Mouse (Mus musculus) kidney, embryonic 15.5 days (tissue): ENCODE data around the gene Rhbdd3. TPM values are rescaled to one million over a fixed set of nuclear protein-coding genes. Genes with fewer than 3 reads are reported as not detected.

ENCODE experiments used
- ATAC-seq: fragments of 200-750 bp; cut with Nextera tagmentation; replicated peaks from 2 replicates; pipeline ENCODE4 v1.8.0; 2017; ENCODE audit warnings: moderate TSS enrichment; ENCODE audit not compliant: low FRiP score
- H3K27ac ChIP-seq: fragments of 300-500 bp; sonication (generic); 2 replicates; pipeline ENCODE4 v1.5.1; 2015; ENCODE audit warnings: mild to moderate bottlenecking, inconsistent platforms
- H3K27me3 ChIP-seq: fragments of 300-500 bp; sonication (generic); 2 replicates; pipeline ENCODE4 v1.6.1; 2015; ENCODE audit warnings: inconsistent platforms
- H3K36me3 ChIP-seq: fragments of 300-500 bp; sonication (generic); 2 replicates; pipeline ENCODE4 v1.6.1; 2015; ENCODE audit warnings: inconsistent platforms
- H3K4me1 ChIP-seq: fragments of 300-500 bp; sonication (generic); 2 replicates; pipeline ENCODE4 v1.6.1; 2015; ENCODE audit warnings: inconsistent platforms
- H3K4me2 ChIP-seq: fragments of 300-500 bp; sonication (generic); 2 replicates; pipeline ENCODE4 v1.6.1; 2015; ENCODE audit warnings: moderate library complexity, mild to moderate bottlenecking, inconsistent platforms
- H3K4me3 ChIP-seq: fragments of 300-500 bp; sonication (generic); replicated peaks from 2 replicates; pipeline ENCODE4 v1.5.1; 2015; ENCODE audit warnings: mild to moderate bottlenecking, inconsistent platforms
- H3K9ac ChIP-seq: fragments of 300-500 bp; sonication (generic); 2 replicates; pipeline ENCODE4 v1.6.1; 2015; ENCODE audit warnings: mild to moderate bottlenecking, inconsistent platforms
- H3K9me3 ChIP-seq: fragments of 300-500 bp; sonication (generic); replicated peaks from 2 replicates; pipeline ENCODE4 v1.6.1; 2016; ENCODE audit warnings: inconsistent platforms
- WGBS: fragments of 180-500 bp; shearing (Covaris S2); methylation state at CpG from one replicate; pipeline ENCODE4 v1.1.7; 2015; ENCODE audit warnings: mixed read lengths; 5-methylcytosine and 5-hydroxymethylcytosine counted together
- polyA plus RNA-seq: library from polyadenylated mRNA; unstranded; fragments of >200 nt; fragmentation: Nextera tagmentation; extraction: Ambion mirVana; gene quantifications from 2 replicates; pipeline ENCODE4 v1.2.1, GENCODE M21; 2015

The Rhbdd3 gene
- polyA plus RNA-seq = 26.4 and 31.9 TPM in 2 replicates

DNA sequence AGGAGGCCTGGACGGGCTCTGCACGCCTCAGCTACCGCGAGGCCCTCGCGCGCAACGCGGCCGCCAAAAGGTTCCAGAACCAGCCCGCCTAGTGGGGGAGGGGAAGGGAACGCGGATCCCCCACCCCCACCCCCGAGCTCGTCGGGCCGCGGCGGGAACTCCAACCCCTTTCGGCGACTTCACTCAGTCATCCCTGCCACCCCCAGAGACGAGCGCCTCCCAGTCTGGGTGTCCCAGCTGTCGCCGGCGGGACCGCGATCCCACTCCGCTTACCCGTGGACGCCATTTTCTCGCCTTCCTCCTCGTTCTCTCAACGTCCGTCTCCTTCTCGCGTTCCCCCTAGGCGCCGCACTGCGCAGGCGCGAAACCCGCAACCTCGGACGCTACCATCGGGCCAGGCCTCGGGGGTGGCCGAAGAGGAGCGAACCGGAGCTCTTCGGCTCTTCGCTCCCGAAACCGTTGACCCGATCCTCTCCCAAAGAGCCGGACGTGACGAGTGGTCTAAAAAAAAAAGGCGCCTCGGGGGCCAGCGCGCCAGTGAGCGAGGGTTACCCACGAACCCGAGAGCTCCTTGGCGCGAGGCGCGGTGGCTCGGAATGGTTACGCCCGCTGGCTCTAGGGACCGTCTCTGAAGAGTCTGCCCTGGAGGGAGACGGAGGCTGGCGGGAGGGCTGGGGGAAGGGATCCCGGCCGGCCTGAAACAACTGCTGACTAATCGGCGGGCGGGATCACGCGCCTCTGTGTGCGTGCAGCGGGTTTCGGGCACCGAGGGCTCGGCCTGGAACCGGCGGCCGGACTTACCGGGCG, at the start of gene Rhbdd3, which contains the start of gene Ewsr1:
Gene Rhbdd3, plus strand, starts transcription at position 191 of the 807 bp plus-strand sequence.
Gene Ewsr1, minus strand, starts transcription at position 531 of the 807 bp plus-strand sequence.
- peak within 1 kb of the TSS; percentile 76 for H3K4me2 ChIP-seq
- H3K36me3 ChIP-seq = peaks cover 12% of the 10 kb centered on the region
- ATAC-seq = peak; percentile 88
- H3K4me3 ChIP-seq = peak within 1 kb of the TSS; percentile 72
- no peaks in the 10 kb centered on the region for H3K9me3 ChIP-seq
- peak within 1 kb of the TSS; percentile 96 for H3K27ac ChIP-seq
- under 1% methylated on average over 92 of the region's 92 CpGs for WGBS
- no peaks in the 10 kb centered on the region for H3K27me3 ChIP-seq
- peaks cover 41% of the 10 kb centered on the region for H3K4me1 ChIP-seq
- H3K9ac ChIP-seq = peak within 1 kb of the TSS; percentile 89

DNA sequence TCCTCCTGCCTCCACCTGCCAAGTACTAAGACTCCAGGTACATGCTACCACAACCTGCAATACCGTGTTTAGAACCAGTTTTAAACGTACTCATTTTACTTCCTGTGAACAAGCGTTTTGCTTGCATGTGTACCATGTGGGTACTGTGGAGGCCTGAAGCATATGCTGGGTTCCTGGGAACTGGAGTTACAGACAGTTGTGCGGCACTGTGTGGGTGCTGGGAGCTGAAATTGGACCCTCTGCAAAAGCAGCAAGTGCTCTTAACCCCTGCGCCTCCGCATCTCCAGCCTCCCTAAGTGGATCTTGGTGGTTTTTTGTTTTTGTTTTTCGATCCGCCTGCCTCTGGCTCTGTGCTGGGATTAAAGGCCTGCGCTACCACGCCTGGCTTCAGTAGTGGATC, 47.1 kb upstream of the Rhbdd3 start:
- no peak overlapping the region for H3K4me2 ChIP-seq
- no peak overlapping the region for H3K4me3 ChIP-seq
- H3K27ac ChIP-seq = no peak overlapping the region
- H3K36me3 ChIP-seq = no peaks in the 10 kb centered on the region
- H3K9ac ChIP-seq = no peak overlapping the region
- no peaks in the 10 kb centered on the region for H3K9me3 ChIP-seq
- peaks cover 17% of the 10 kb centered on the region for H3K4me1 ChIP-seq
- WGBS = 61% methylated on average over 10 of the region's 10 CpGs
- no peak for ATAC-seq
- H3K27me3 ChIP-seq = peaks cover 14% of the 10 kb centered on the region

DNA sequence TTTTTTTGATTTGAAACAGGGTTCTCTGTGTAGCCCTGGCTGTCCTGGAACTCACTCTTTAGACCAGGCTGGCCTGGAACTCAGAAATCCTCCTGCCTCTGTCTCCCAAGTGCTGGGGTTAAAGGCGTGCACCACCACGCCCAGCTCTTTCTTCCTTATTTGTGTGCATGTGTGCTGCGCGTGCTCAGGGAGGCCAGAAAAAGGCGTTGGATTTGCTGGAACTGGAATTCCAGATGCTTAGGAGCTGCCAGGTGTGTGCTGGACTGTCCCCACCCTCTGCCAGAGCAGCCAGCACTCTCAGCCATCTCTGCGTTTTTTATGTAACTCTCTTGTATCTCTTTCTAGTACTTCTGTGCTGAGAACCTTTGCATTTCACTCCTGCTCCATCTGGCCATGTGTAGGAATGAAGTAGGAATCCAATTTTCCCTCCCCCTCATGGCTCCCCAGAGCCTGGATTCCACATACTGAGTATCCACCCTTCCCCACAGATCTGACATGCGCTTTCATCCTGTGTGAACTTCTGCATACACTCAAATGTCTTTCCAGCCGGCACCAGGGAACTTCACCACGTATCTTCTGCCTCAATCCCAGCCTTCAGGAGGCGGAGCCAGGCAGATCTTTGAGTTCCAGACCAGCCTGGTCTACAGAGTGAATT, 46.4 kb upstream of the Rhbdd3 start:
- peaks cover 21% of the 10 kb centered on the region for H3K27me3 ChIP-seq
- 75% methylated on average over 10 of the region's 10 CpGs for WGBS

DNA sequence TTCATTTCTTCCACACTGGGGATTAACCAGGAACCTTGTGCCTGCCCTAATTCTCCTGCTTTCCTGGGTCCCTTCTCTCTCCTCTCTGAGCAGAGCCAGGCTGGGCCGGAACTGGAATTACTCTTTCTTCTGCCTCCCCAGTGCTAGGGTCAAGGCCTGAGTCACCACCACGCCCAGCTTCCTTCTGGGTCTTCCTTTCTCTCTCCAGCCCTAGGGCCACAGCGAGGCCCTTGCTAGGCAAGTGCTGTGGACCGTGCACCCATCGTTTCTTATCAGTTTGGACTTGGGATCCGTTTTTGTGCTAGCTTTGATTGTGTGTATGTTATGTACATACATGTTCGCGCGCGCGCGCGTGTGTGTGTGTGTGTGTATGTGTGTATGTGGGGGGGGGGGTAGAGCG, 44.6 kb upstream of the Rhbdd3 start:
- Histone ChIP-seq H3K4me2 (no peak overlapping the region), H3K4me3 (no peak overlapping the region), H3K9ac (no peak overlapping the region), H3K27ac (no peak overlapping the region), H3K27me3 (peaks cover 38% of the 10 kb centered on the region), H3K4me1 (peaks cover 40% of the 10 kb centered on the region), H3K36me3 (no peaks in the 10 kb centered on the region), H3K9me3 (no peaks in the 10 kb centered on the region)
- no peak for ATAC-seq
- WGBS = 85% methylated on average over 14 of the region's 14 CpGs

More for the DNA sequence above, 46.4 kb upstream of the Rhbdd3 start:
- no peak for ATAC-seq
- H3K9ac ChIP-seq = no peak overlapping the region
- no peak overlapping the region for H3K4me3 ChIP-seq
- no peak overlapping the region for H3K27ac ChIP-seq
- no peaks in the 10 kb centered on the region for H3K36me3 ChIP-seq
- no peak overlapping the region for H3K4me2 ChIP-seq
- no peaks in the 10 kb centered on the region for H3K9me3 ChIP-seq
- H3K4me1 ChIP-seq = peaks cover 24% of the 10 kb centered on the region

DNA sequence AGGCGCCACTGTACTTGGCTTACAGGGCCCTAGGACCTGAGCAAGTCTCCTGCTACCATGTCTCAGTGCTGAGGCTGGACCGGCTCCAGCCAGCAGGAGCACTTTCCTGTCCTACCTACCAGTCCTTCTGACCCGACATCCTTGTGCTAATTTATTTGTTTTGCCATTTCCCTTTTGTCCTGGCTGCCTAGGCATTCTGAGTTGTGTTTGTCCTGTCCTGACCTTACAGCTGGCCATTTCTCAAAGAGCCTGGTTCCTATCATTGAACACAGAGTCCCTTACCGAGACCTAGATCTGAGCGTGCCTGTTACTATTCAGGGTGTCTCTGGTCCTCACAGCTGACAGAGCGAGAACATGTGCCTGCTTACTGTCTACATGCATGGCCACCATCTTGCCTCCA, 43.9 kb upstream of the Rhbdd3 start:
- H3K4me1 ChIP-seq = peaks cover 47% of the 10 kb centered on the region
- ATAC-seq = no peak
- H3K27ac ChIP-seq = no peak overlapping the region
- H3K4me3 ChIP-seq = no peak overlapping the region
- peaks cover 46% of the 10 kb centered on the region for H3K27me3 ChIP-seq
- no peaks in the 10 kb centered on the region for H3K9me3 ChIP-seq
- no peaks in the 10 kb centered on the region for H3K36me3 ChIP-seq
- H3K9ac ChIP-seq = no peak overlapping the region
- 57% methylated on average over 6 of the region's 6 CpGs for whole genome bisulfite sequencing
- H3K4me2 ChIP-seq = no peak overlapping the region

DNA sequence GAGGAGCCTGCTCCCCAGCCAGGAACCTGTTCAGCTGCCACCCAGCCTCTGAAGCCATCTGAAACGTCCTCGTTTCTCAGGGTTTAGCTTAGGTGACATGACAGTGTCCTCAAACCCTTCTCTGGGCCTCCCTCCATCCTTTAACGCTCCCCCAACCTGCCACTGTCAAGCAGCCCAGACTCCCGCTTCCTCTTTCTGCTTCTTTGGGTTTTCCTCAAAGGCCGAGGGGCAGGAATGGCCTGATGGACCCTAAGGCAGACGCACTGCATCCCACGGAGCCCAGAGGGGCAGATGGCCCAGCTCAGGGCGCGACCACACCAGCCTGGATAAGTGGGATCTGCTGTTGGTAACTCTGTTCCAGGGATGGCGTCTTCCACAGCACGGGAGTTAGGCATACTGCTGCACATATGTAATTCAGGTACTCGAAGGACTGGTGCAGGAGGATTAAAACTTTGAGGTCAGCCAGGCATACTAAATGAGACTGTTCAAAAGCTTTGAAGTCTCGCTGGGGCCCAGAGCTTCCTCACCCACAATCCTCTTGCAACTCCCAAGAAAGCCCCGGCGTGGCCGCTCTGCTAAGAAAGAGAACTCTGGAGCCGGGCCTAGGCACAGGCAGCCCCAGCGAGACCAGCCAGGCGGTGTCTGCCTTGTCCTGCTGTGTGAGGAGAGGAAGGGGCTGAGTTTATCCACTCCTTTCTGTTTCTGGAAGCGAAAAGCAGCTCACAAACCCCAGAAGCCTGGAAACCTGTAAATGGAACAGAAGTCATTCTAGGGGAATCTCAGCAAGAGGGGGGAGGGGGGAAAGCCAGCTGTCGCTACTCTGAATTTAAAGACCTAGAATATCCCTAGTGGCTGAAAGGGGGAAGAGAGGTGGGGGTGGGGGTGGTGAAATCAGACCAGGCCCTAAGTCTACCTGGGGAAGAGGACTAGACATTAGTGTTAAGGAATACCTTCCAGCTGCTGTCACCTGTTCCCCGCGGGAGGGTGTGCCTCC, 42.5 kb upstream of the Rhbdd3 start:
- Histone ChIP-seq H3K9me3 (no peaks in the 10 kb centered on the region), H3K9ac (no peak overlapping the region)

DNA sequence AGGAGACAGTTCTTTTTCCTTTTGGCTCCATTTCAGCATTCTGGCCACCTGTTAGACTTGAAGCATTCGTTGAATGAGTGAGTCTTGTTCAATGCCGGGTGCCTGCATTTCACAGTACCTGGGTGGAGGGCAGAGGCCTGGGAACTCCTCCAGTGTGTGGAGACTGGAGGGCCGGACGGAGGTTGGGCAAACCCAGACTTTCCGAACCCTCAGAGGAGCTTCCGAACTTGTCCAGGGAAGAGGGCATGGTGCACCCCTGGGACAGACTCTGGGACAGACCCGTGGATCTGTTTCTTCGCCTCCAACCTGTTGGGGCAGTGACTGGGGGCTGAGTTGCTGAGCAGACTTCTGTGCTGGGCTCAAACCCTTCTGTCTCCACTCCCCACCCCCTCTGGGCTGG, 41.7 kb upstream of the Rhbdd3 start:
- Histone ChIP-seq H3K9ac (no peak overlapping the region), H3K4me3 (peak overlapping the region; percentile 56; the same call in 1 of the 2 replicates), H3K27me3 (peaks cover 68% of the 10 kb centered on the region), H3K27ac (no peak overlapping the region), H3K9me3 (no peaks in the 10 kb centered on the region), H3K36me3 (0 out of 2 replicates have a peak, but pooled peaks cover 3% of the 10 kb centered on the region), H3K4me1 (peaks cover 60% of the 10 kb centered on the region), H3K4me2 (peak overlapping the region; percentile 98)
- WGBS = 54% methylated on average over 8 of the region's 8 CpGs
- ATAC-seq = no peak

More for the DNA sequence above, 42.5 kb upstream of the Rhbdd3 start:
- WGBS = 32% methylated on average over 23 of the region's 23 CpGs
- Histone ChIP-seq H3K4me1 (peaks cover 51% of the 10 kb centered on the region), H3K4me3 (no peak overlapping the region), H3K36me3 (0 out of 2 replicates have a peak, but pooled peaks cover 3% of the 10 kb centered on the region), H3K4me2 (0 out of 2 replicates have a peak overlapping the region, but pooled peaks have one; percentile 10), H3K27ac (no peak overlapping the region; the same call in 1 of the 2 replicates), H3K27me3 (peaks cover 59% of the 10 kb centered on the region)
- no peak for ATAC-seq

DNA sequence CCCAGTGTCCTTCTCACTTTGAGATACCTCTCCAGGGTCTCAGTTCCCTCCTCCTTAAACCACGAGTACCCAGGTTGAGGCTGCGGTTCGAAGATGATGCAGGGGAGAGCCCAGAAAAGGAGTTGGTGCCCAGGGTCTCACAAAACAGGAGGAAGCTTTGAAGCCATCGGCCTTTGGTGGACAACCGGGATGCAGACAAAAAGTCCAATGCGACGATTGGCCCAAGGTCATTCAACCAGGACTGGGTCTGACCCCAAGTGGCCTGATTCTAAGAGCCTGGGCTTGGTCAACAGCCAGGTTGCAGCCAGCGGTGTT, 41.2 kb upstream of the Rhbdd3 start:
- 19% methylated on average over 8 of the region's 8 CpGs for WGBS
- no peak for ATAC-seq
- H3K4me3 ChIP-seq = peak overlapping the region; percentile 56
- 0 out of 2 replicates have a peak, but pooled peaks cover 3% of the 10 kb centered on the region for H3K36me3 ChIP-seq
- H3K9me3 ChIP-seq = no peaks in the 10 kb centered on the region
- H3K4me2 ChIP-seq = peak overlapping the region; percentile 98
- peaks cover 64% of the 10 kb centered on the region for H3K4me1 ChIP-seq
- peak overlapping the region; percentile 58; the same call in 1 of the 2 replicates for H3K9ac ChIP-seq
- no peak overlapping the region for H3K27ac ChIP-seq
- H3K27me3 ChIP-seq = peaks cover 72% of the 10 kb centered on the region

DNA sequence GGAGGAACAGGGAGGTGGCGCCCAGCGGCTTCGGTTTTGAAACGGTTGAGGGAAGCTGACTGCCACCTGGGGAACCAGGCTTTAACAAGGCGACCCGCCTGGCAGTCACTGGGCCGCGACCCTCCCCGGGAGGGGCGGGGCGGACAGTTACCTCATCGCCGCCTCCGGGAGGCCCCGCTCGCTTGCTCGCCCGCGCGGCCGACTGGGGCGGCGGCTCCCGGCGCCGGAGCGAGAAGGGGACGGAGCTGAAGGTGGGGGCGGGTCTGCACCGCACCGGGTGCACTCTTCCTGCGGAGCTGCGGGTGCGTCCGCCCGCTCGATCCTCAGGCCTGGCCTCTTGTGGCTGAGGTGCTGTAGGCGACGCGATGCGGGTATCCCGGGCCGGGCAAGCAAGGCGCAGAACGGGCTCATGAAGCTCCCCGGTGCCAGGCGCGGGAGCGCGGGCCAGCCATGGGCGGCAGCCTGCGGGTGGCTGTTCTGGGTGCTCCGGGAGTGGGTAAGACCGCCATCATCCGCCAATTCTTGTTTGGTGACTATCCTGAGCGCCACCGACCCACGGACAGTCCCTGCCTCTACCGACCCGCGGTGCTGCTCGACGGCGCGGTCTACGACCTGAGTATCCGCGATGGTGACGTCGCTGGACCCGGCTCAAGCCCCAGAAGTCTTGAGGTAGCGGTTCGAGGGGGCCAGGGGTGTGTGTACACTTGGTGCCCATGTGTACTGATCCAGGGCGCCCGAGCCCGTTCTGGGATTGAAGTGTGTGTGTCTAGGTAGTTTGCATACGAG, 40.7 kb upstream of the Rhbdd3 start, which contains the start of gene Rasl10a:
Gene Rasl10a, plus strand, starts transcription at position 273 of the 786 bp plus-strand sequence.
- Histone ChIP-seq H3K9me3 (no peaks in the 10 kb centered on the region), H3K9ac (peak within 1 kb of the TSS; percentile 58), H3K27me3 (peaks cover 77% of the 10 kb centered on the region), H3K27ac (no peak within 1 kb of the TSS), H3K4me1 (peaks cover 69% of the 10 kb centered on the region), H3K4me2 (peak within 1 kb of the TSS; percentile 98), H3K4me3 (peak within 1 kb of the TSS; percentile 56), H3K36me3 (0 out of 2 replicates have a peak, but pooled peaks cover 3% of the 10 kb centered on the region)
- ATAC-seq = peak; percentile 0; the same call in 1 of the 2 replicates
- WGBS = 2% methylated on average over 75 of the region's 77 CpGs

DNA sequence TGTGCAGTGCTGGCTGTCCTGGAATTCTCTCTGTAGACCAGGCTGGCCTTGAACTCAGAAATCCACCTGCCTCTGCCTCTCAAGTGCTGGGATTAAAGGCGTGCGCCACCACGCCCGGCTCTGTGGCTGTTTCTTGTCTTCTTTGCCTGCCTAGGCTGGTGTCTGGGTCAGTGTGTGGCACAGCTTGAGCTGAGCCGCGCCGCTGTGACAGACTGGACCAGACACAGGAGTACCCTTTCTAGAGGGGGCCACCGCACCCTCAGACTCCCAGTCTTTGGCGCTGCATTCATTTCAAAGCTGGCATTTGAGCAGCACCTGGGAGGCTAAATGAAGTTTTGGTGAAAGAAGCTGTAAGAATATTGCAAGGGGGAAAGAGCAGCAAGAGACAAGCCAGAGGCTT, 39.9 kb upstream of the Rhbdd3 start:
- H3K36me3 ChIP-seq = 0 out of 2 replicates have a peak, but pooled peaks cover 3% of the 10 kb centered on the region
- H3K4me2 ChIP-seq = peak overlapping the region; percentile 98
- H3K9me3 ChIP-seq = no peaks in the 10 kb centered on the region
- peaks cover 84% of the 10 kb centered on the region for H3K27me3 ChIP-seq
- WGBS = 28% methylated on average over 9 of the region's 9 CpGs
- no peak overlapping the region for H3K27ac ChIP-seq
- H3K4me1 ChIP-seq = peaks cover 77% of the 10 kb centered on the region
- H3K4me3 ChIP-seq = peak overlapping the region; percentile 56; the same call in 1 of the 2 replicates
- no peak overlapping the region for H3K9ac ChIP-seq
- ATAC-seq = no peak
